Mouse (Mus musculus) mouse embryonic stem cell (cell line): ENCODE measurements around the gene Krtap8-1.

Source experiments
- in situ Hi-C, 2 experiments: fragments of 300-500 bp; cut with MboI; formaldehyde crosslinking; loops; 1 replicate in 1 of 2; 3 replicates in 1 of 2; pipeline ENCODE4 v1.14.3; 2019 to 2020; ENCODE audit warnings: low sequenced_read_pairs in 2 of 2, low pct_unique_long_range_greater_than_20kb in 1 of 2, mixed read lengths in 1 of 2; ENCODE audit not compliant: unreplicated experiment in 1 of 2

Krtap8-1 gene

GRCm38 (mm10) chr16:89487852-89488251 lies at the start of gene Krtap8-1:
TSS of gene Krtap8-1 (minus strand) at chr16:89487952.
- in situ Hi-C loops: no loop called here

- in situ Hi-C loops: loop anchor here (25.0 kb wide), 1 partner anchor 225 kb away; no protein-coding TSS in a partner anchor
Observed at GRCm38 (mm10) chr16:89537349-89537748, 49.6 kb upstream of the Krtap8-1 start.

GRCm38 (mm10) chr16:89530547-89530946 lies 42.8 kb upstream of the Krtap8-1 start:
- in situ Hi-C loops: loop anchor here (25.0 kb wide), 1 partner anchor 232 kb away; no protein-coding TSS in a partner anchor

- in situ Hi-C loops: loop anchor here (25.0 kb wide), 1 partner anchor 232 kb away; no protein-coding TSS in a partner anchor
Observed at GRCm38 (mm10) chr16:89529846-89530245, 42.1 kb upstream of the Krtap8-1 start.

GRCm38 (mm10) chr16:89528380-89528779 lies 40.6 kb upstream of the Krtap8-1 start:
- in situ Hi-C loops: loop anchor here (25.0 kb wide), 1 partner anchor 234 kb away; no protein-coding TSS in a partner anchor

GRCm38 (mm10) chr16:89520996-89521395 lies 33.2 kb upstream of the Krtap8-1 start:
- in situ Hi-C loops: no loop called here

GRCm38 (mm10) chr16:89520555-89520954 lies 32.8 kb upstream of the Krtap8-1 start:
- in situ Hi-C loops: no loop called here

- in situ Hi-C loops: no loop called here
Observed at GRCm38 (mm10) chr16:89520091-89520490, 32.3 kb upstream of the Krtap8-1 start.

- in situ Hi-C loops: no loop called here
Observed at GRCm38 (mm10) chr16:89517635-89518034, 29.9 kb upstream of the Krtap8-1 start.

- in situ Hi-C loops: no loop called here
Observed at GRCm38 (mm10) chr16:89513431-89513830, 25.7 kb upstream of the Krtap8-1 start.

GRCm38 (mm10) chr16:89508223-89508622 lies 20.5 kb upstream of the Krtap8-1 start, which contains the start of gene Krtap7-1:
TSS of gene Krtap7-1 (minus strand) at chr16:89508323.
- in situ Hi-C loops: no loop called here

- in situ Hi-C loops: no loop called here
Observed at GRCm38 (mm10) chr16:89503571-89503970, 15.8 kb upstream of the Krtap8-1 start.

GRCm38 (mm10) chr16:89501870-89502269 lies 14.1 kb upstream of the Krtap8-1 start:
- in situ Hi-C loops: no loop called here

GRCm38 (mm10) chr16:89497002-89497401 lies 9.2 kb upstream of the Krtap8-1 start:
- in situ Hi-C loops: no loop called here

- in situ Hi-C loops: no loop called here
Observed at GRCm38 (mm10) chr16:89495394-89496153, 7.8 kb upstream of the Krtap8-1 start.

- in situ Hi-C loops: no loop called here
Observed at GRCm38 (mm10) chr16:89477679-89478314, 10.0 kb downstream of the Krtap8-1 start.

- in situ Hi-C loops: no loop called here
Observed at GRCm38 (mm10) chr16:89461189-89461588, 26.6 kb downstream of the Krtap8-1 start.
